Mouse (Mus musculus) forebrain, embryonic 14.5 days (tissue): ENCODE results near the gene Glyatl3. TPM values are rescaled to one million over a fixed set of nuclear protein-coding genes. Genes with fewer than 3 reads are reported as not detected.
A peak's percentile ranks its signal among the peaks of the same experiment; 100 is the strongest.

Experiments used
- ATAC-seq: fragments of 200-750 bp; cut with Nextera tagmentation; 2 replicates; pipeline ENCODE4 v1.8.0; 2017; ENCODE audit warnings: mild to moderate bottlenecking, moderate library complexity
- DNase-seq: peaks from one replicate; pipeline ENCODE4 v3.0.0-alpha.2; 2015; ENCODE audit warnings: low spot score
- H3K27ac ChIP-seq: fragments of 300-500 bp; sonication (generic); 2 replicates; pipeline ENCODE4 v1.5.1; 2014; ENCODE audit warnings: low read depth, mild to moderate bottlenecking, control low read depth, low read length, moderate library complexity
- H3K27me3 ChIP-seq: fragments of 300-500 bp; sonication (generic); replicated peaks from 2 replicates; pipeline ENCODE4 v1.6.1; 2014; ENCODE audit warnings: low read length, control low read depth, mixed read lengths; ENCODE audit not compliant: control insufficient read depth, insufficient read depth
- H3K36me3 ChIP-seq: fragments of 300-500 bp; sonication (generic); 2 replicates; pipeline ENCODE4 v1.6.1; 2014; ENCODE audit warnings: low read length, control low read depth; ENCODE audit not compliant: control insufficient read depth, insufficient read depth
- H3K4me1 ChIP-seq: fragments of 300-500 bp; sonication (generic); 2 replicates; pipeline ENCODE4 v1.6.1; 2014; ENCODE audit warnings: antibody characterized with exemption, low read length, control low read depth; ENCODE audit not compliant: control insufficient read depth, insufficient read depth
- H3K4me2 ChIP-seq: fragments of 300-500 bp; sonication (generic); 2 replicates; pipeline ENCODE4 v1.6.1; 2014; ENCODE audit warnings: mild to moderate bottlenecking, control low read depth, low read length
- H3K4me3 ChIP-seq: fragments of 300-500 bp; sonication (generic); 2 replicates; pipeline ENCODE4 v1.5.1; 2014; ENCODE audit warnings: low read depth, low read length, control low read depth
- H3K9ac ChIP-seq: fragments of 300-500 bp; sonication (generic); 2 replicates; pipeline ENCODE4 v1.6.1; 2014; ENCODE audit warnings: mild to moderate bottlenecking, low read length, control low read depth, moderate library complexity
- H3K9me3 ChIP-seq: fragments of 300-500 bp; sonication (generic); replicated peaks from 2 replicates; pipeline ENCODE4 v1.6.1; 2016; ENCODE audit warnings: low read length, control low read depth, mixed read lengths; ENCODE audit not compliant: control insufficient read depth
- WGBS: fragments of 180-500 bp; shearing (Covaris S2); extraction: QIAGEN DNeasy Blood & Tissue Kit; methylation state at CpG from one replicate; pipeline ENCODE4 v1.1.7; 2014; 5-methylcytosine and 5-hydroxymethylcytosine counted together
- polyA plus RNA-seq: library from polyadenylated mRNA; unstranded; fragments of >200 nt; fragmentation: Nextera tagmentation; extraction: Ambion mirVana; gene quantifications from 2 replicates; pipeline ENCODE4 v1.2.1, GENCODE M21; 2014

Glyatl3 gene
- polyA plus RNA-seq, 1 experiment from 2014 or later, result not detected

- no peak overlapping the region for H3K27ac ChIP-seq
- ATAC-seq (no peak), DNase-seq (no peak)
- no peaks in the 10 kb centered on the region for H3K9me3 ChIP-seq
- no peaks in the 10 kb centered on the region for H3K4me1 ChIP-seq
- H3K27me3 ChIP-seq, result no peaks in the 10 kb centered on the region
- no peak overlapping the region for H3K4me2 ChIP-seq
- no peak overlapping the region for H3K4me3 ChIP-seq
- 32% methylated on average over 4 of the region's 4 CpGs for WGBS
- H3K9ac ChIP-seq, result no peak overlapping the region
- H3K36me3 ChIP-seq, result no peaks in the 10 kb centered on the region
Observed at GRCm38 (mm10) chr17:40899783-40900363, 14.3 kb downstream of the Glyatl3 start.

DNA sequence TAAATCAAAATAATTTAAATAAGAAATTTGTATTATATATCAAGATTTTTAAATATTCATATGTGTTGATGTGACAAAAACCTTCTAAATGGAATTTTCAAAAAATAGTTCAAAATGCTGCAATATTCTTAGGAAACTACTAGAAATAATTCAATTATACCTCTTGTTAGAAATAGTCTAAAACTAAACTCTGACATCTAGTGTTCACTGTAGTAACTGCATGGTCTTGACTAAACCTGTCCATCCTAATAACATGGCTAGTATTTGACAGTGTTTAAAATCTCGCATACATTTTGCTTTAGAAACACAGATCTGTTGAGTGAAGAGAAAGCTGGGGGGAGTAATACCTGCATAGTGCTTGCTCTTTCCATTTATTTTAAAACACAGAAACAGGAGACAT, 17.3 kb downstream of the Glyatl3 start:
- Histone ChIP-seq H3K4me3 (no peak overlapping the region), H3K9ac (no peak overlapping the region), H3K27ac (no peak overlapping the region), H3K36me3 (no peaks in the 10 kb centered on the region), H3K4me1 (no peaks in the 10 kb centered on the region), H3K27me3 (no peaks in the 10 kb centered on the region), H3K4me2 (no peak overlapping the region), H3K9me3 (no peaks in the 10 kb centered on the region)
- ATAC-seq (no peak), DNase-seq (peak; percentile 63)
- WGBS, result 73% methylated on average over 1 of the region's 1 CpGs

DNA sequence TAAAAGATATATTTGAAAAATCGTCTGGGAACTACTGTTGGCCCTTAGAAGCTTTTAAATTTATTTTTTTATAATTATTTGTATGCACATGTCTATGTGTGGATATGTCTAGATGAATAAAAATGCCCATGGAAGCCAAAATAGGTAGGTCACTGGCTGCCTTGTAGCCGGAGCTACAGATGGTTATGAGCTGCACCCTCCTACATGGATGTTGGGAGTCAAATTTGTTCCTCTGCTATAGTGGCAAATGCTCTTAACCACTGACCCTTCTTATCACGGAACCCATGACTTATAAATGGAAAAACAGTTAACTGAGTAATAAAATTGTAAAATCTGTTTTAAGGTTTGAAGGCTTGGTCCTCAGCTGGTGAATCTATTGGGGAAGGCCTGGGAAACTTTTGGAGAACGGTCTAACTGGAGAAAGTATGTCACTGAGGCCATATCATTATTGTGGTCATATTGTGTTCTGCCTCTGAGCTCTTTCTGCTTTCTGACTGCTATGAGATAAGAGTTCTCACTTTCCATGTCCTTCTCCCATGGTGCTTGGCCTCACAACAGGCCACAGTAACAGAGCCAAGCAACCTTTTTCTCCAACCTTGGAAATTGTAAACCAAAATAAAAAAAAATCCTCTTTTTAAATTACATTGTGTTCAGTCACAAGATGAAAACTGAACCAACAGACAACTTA, 26.2 kb downstream of the Glyatl3 start:
- no peak for ATAC-seq
- WGBS, result 80% methylated on average over 4 of the region's 4 CpGs

GRCm38 (mm10) chr17:40885155-40885554, 29.0 kb downstream of the Glyatl3 start:
- Histone ChIP-seq H3K27me3 (no peaks in the 10 kb centered on the region), H3K9ac (no peak overlapping the region), H3K36me3 (no peaks in the 10 kb centered on the region), H3K27ac (no peak overlapping the region), H3K4me1 (no peaks in the 10 kb centered on the region), H3K4me2 (no peak overlapping the region), H3K9me3 (no peaks in the 10 kb centered on the region), H3K4me3 (no peak overlapping the region)
- no peak for ATAC-seq
- WGBS, result 81% methylated on average over 4 of the region's 4 CpGs
- no peak for DNase-seq

More for the DNA sequence above, 26.2 kb downstream of the Glyatl3 start:
- Histone ChIP-seq H3K4me1 (no peaks in the 10 kb centered on the region), H3K4me3 (no peak overlapping the region), H3K4me2 (no peak overlapping the region), H3K27ac (no peak overlapping the region), H3K9ac (no peak overlapping the region), H3K36me3 (no peaks in the 10 kb centered on the region), H3K27me3 (no peaks in the 10 kb centered on the region), H3K9me3 (no peaks in the 10 kb centered on the region)
- no peak for DNase-seq

DNA sequence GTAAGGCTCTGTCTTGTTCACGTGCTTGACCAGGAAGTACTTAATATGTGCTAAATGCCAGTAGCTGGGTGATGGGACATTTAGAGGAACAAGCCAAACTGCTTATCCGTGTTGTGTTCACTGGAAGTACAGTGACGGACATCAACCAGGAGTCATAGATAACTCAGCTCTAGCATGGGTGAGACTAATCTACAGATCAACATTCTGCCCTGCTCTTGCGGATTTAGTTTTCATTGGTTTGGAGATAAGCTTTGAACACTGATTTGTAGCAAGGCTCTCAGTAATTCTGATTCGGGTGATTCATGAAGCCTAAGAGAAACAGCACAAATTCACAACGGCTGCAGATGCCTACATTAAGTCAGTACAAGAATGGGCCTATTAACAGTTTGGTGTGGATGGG, 32.0 kb downstream of the Glyatl3 start:
- Histone ChIP-seq H3K36me3 (no peaks in the 10 kb centered on the region), H3K27ac (no peak overlapping the region), H3K4me1 (0 out of 2 replicates have a peak, but pooled peaks cover 3% of the 10 kb centered on the region), H3K9me3 (no peaks in the 10 kb centered on the region), H3K27me3 (no peaks in the 10 kb centered on the region), H3K9ac (no peak overlapping the region), H3K4me2 (no peak overlapping the region), H3K4me3 (no peak overlapping the region)
- DNase-seq (no peak), ATAC-seq (no peak)
- WGBS, result 92% methylated on average over 6 of the region's 6 CpGs

- Histone ChIP-seq H3K4me2 (peak within 1 kb of the TSS; percentile 87), H3K27ac (no peak within 1 kb of the TSS), H3K9ac (peak within 1 kb of the TSS; percentile 58), H3K4me3 (peak within 1 kb of the TSS; percentile 42), H3K36me3 (no peaks in the 10 kb centered on the region), H3K27me3 (no peaks in the 10 kb centered on the region), H3K9me3 (no peaks in the 10 kb centered on the region), H3K4me1 (0 out of 2 replicates have a peak, but pooled peaks cover 3% of the 10 kb centered on the region)
- DNase-seq (peak; percentile 48), ATAC-seq (peak; percentile 88)
- under 1% methylated on average over 40 of the region's 40 CpGs for WGBS
Observed at GRCm38 (mm10) chr17:40879924-40880691, 34.0 kb downstream of the Glyatl3 start, which contains the start of gene 9130008F23Rik. 9130008F23Rik (minus strand) TSS chr17:40880559.

GRCm38 (mm10) chr17:40879528-40879923, 34.6 kb downstream of the Glyatl3 start:
- Histone ChIP-seq H3K36me3 (no peaks in the 10 kb centered on the region), H3K4me2 (peak overlapping the region; percentile 87), H3K4me1 (0 out of 2 replicates have a peak, but pooled peaks cover 3% of the 10 kb centered on the region), H3K27ac (no peak overlapping the region), H3K27me3 (no peaks in the 10 kb centered on the region), H3K4me3 (peak overlapping the region; percentile 42), H3K9ac (peak overlapping the region; percentile 58; the same call in 1 of the 2 replicates), H3K9me3 (no peaks in the 10 kb centered on the region)
- DNase-seq, result no peak
- WGBS, result 16% methylated on average over 6 of the region's 6 CpGs
- ATAC-seq, result no peak

DNA sequence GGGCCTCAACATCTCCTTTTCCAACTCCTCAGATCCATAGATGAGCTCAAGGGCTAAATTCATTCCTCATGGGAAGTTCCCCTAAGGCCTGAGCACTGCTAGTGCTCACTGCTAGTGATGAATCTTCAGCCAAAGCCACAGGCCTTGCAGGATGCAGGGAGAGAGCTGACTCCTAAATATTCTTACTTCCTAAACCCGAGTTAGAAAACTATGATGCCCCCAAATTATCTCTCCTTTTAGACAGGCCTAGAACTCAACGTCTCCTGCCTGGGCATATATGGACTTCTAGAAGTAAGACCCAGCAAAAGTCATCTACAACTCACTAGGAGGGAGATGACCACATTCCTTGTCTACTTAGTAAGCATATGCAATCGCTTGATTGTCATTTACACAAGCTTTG, 36.4 kb downstream of the Glyatl3 start:
- Histone ChIP-seq H3K4me2 (no peak overlapping the region), H3K4me1 (0 out of 2 replicates have a peak, but pooled peaks cover 3% of the 10 kb centered on the region), H3K27me3 (no peaks in the 10 kb centered on the region), H3K4me3 (no peak overlapping the region), H3K36me3 (no peaks in the 10 kb centered on the region), H3K27ac (no peak overlapping the region), H3K9me3 (no peaks in the 10 kb centered on the region), H3K9ac (no peak overlapping the region)
- ATAC-seq (no peak), DNase-seq (no peak)
- 46% methylated on average over 3 of the region's 3 CpGs for WGBS
